Mouse (Mus musculus) spleen, embryonic (tissue): Measurements from ENCODE around the gene Tpsab1.

Source experiments
- CTCF ChIA-PET: fragments of 350-600 bp; sonication (Branson Sonifier 250); formaldehyde crosslinking; loops from one replicate; lab custom pipeline; 2022; lab: Charles Lee

Tpsab1 gene

GRCm38 (mm10) chr17:25345462-25345861, at the start of gene Tpsab1:
Gene Tpsab1, minus strand, starts transcription at chr17:25345562.
- CTCF ChIA-PET: no interaction called here

GRCm38 (mm10) chr17:25394526-25394925, 49.2 kb upstream of the Tpsab1 start:
- CTCF ChIA-PET: no interaction called here

- CTCF ChIA-PET: no interaction called here
Observed at GRCm38 (mm10) chr17:25374011-25374410, 28.6 kb upstream of the Tpsab1 start.

- CTCF ChIA-PET: no interaction called here
Observed at GRCm38 (mm10) chr17:25372491-25372890, 27.1 kb upstream of the Tpsab1 start.

GRCm38 (mm10) chr17:25368973-25369372, 23.6 kb upstream of the Tpsab1 start, which contains the start of gene Tpsg1:
Gene Tpsg1, plus strand, starts transcription at chr17:25369273.
- CTCF ChIA-PET: no interaction called here

GRCm38 (mm10) chr17:25366005-25366404, 20.6 kb upstream of the Tpsab1 start, which contains the start of gene Tpsb2:
Gene Tpsb2, plus strand, starts transcription at chr17:25366305.
- CTCF ChIA-PET: no interaction called here

- CTCF ChIA-PET: no interaction called here
Observed at GRCm38 (mm10) chr17:25363726-25364125, 18.4 kb upstream of the Tpsab1 start.

- CTCF ChIA-PET: no interaction called here
Observed at GRCm38 (mm10) chr17:25361291-25361690, 15.9 kb upstream of the Tpsab1 start.

GRCm38 (mm10) chr17:25341490-25341889, 3.9 kb downstream of the Tpsab1 start:
- CTCF ChIA-PET: no interaction called here

- CTCF ChIA-PET: no interaction called here
Observed at GRCm38 (mm10) chr17:25340003-25340402, 5.4 kb downstream of the Tpsab1 start.

GRCm38 (mm10) chr17:25338218-25338617, 7.1 kb downstream of the Tpsab1 start:
- CTCF ChIA-PET: no interaction called here

GRCm38 (mm10) chr17:25333943-25334342, 11.4 kb downstream of the Tpsab1 start:
- CTCF ChIA-PET: no interaction called here

GRCm38 (mm10) chr17:25332321-25332720, 13.0 kb downstream of the Tpsab1 start:
- CTCF ChIA-PET: no interaction called here

- CTCF ChIA-PET: no interaction called here
Observed at GRCm38 (mm10) chr17:25322930-25323329, 22.4 kb downstream of the Tpsab1 start.

GRCm38 (mm10) chr17:25320819-25321218, 24.5 kb downstream of the Tpsab1 start:
- CTCF ChIA-PET: no interaction called here

- CTCF ChIA-PET: no interaction called here
Observed at GRCm38 (mm10) chr17:25318354-25318753, 27.0 kb downstream of the Tpsab1 start, which contains the start of gene Prss29. Gene Prss29, plus strand, starts transcription at chr17:25318654.

GRCm38 (mm10) chr17:25308346-25308745, 37.0 kb downstream of the Tpsab1 start, which contains the start of gene Prss28:
Gene Prss28, plus strand, starts transcription at chr17:25308646.
- CTCF ChIA-PET: no interaction called here

GRCm38 (mm10) chr17:25298094-25298493, 47.3 kb downstream of the Tpsab1 start, which contains the start of gene Prss34:
Gene Prss34, plus strand, starts transcription at chr17:25298394.
- CTCF ChIA-PET: no interaction called here

- CTCF ChIA-PET: no interaction called here
Observed at GRCm38 (mm10) chr17:25294111-25294510, 51.3 kb downstream of the Tpsab1 start.

- CTCF ChIA-PET: no interaction called here
Observed at GRCm38 (mm10) chr17:25293495-25293894, 51.9 kb downstream of the Tpsab1 start.
